ENCODE assay signal across 16 mouse cellular contexts in the genomic region with DNA sequence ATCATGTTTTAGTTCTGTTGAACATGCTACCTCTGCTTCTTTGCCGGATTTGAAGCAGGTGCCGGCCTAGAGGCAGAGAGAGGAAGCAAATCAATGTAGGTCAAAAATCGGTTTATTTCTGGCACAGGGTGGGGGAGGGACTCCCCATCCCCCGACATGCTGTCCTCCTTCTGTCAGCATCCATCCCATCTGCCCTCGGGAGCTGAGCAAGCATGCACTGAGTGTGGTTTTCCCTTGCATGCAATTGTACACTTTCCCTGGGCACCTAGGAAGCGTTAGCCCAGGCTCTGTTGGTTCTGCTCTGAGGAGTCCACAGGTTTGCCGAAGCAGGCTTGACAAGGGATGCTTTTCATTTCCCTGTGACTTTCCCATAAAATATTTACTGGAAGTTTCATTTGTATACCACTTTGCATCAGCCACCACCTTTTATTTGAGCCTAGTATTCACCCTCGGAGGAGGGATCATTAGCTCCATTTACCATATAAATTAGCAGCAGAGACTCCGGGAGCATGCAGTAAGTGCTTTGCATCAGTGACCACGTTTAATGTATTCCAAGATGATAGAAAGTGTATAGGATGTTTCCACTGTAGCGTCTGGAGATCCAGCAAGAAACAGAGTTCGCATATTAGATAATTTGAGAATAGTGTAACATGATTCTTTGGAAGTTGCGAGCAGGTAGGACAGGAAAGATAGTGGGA. TPM values are rescaled to one million over a fixed set of nuclear protein-coding genes. Genes with fewer than 3 reads are reported as not detected.
DNase-seq lines count a peak whose midpoint lies in the region; ATAC-seq lines count a peak whose summit lies in the region.
"Had no signal": no experiment of that assay in that cellular context is flagged by ENCODE, and none has a peak within 500 bp of the region (broad histone marks: within the 10 kb centered on the region; RNA-seq: fewer than 3 reads in every experiment).

No protein-coding gene starts in this region.

- no peak overlapping the region for H3K27ac ChIP-seq in intestine, embryonic 16.5 days (ENCODE audit: low read length)
- H3K27ac ChIP-seq: limb, embryonic 10.5 days; liver, embryonic 15.5 days had no signal

- H3K4me1 ChIP-seq in intestine, embryonic 16.5 days (ENCODE audit: control insufficient read depth, insufficient read depth, low read length), result no peaks in the 10 kb centered on the region
- H3K4me1 ChIP-seq: liver, embryonic 15.5 days had no signal

- H3K4me3 ChIP-seq in intestine, embryonic 16.5 days (ENCODE audit: low read length), result no peak overlapping the region
- H3K4me3 ChIP-seq: limb, embryonic 10.5 days; liver, embryonic 15.5 days had no signal

- no peaks in the 10 kb centered on the region for H3K36me3 ChIP-seq in intestine, embryonic 16.5 days (ENCODE audit: control insufficient read depth, insufficient read depth, low read length)
- H3K36me3 ChIP-seq: limb, embryonic 10.5 days; liver, embryonic 15.5 days had no signal

- ATAC-seq in intestine, embryonic 16.5 days, result no peak
- ATAC-seq: intestine, postnatal 0 days had no signal

- H3K9me3 ChIP-seq in intestine, embryonic 16.5 days (ENCODE audit: control insufficient read depth, low read length), result no peaks in the 10 kb centered on the region
- H3K9me3 ChIP-seq: limb, embryonic 10.5 days; liver, embryonic 15.5 days had no signal

- no peaks in the 10 kb centered on the region for H3K27me3 ChIP-seq in intestine, embryonic 16.5 days (replicated peaks; ENCODE audit: control insufficient read depth, insufficient read depth, low read length)
- H3K27me3 ChIP-seq: liver, embryonic 15.5 days had no signal

- DNase-seq in layer of hippocampus, adult 11-12 months (ENCODE audit: low spot score), result peak; percentile 12
- DNase-seq in layer of hippocampus, adult 9-10 months (ENCODE audit: low spot score), result no peak
- DNase-seq in cerebellum, adult 18-20 months, result peak; percentile 83 to 85
- DNase-seq in cerebellum, postnatal 36 days, result peak; percentile 83
- peak; percentile 14 to 18 for DNase-seq in layer of hippocampus, postnatal 36 days
- DNase-seq in left cerebral cortex, adult 9 months (ENCODE audit: low spot score in 2 of 2), result no peak
- no peak for DNase-seq in lung, postnatal 25 days (ENCODE audit: low spot score)
- DNase-seq: lung, postnatal 36 days; right cerebral cortex, adult 18-20 months had no signal

- H3K9ac ChIP-seq in intestine, embryonic 16.5 days (ENCODE audit: low read depth, low read length), result no peak overlapping the region
- H3K9ac ChIP-seq: liver, embryonic 15.5 days had no signal

- no peak overlapping the region for H3K4me2 ChIP-seq in intestine, embryonic 16.5 days (ENCODE audit: low read depth, low read length)
- H3K4me2 ChIP-seq: liver, embryonic 15.5 days had no signal

- 73% methylated on average over 13 of the region's 13 CpGs for WGBS in intestine, embryonic 16.5 days

RNA-seq across cellular contexts. Expression of a gene that starts 14.2 kb away (rescaled TPM):
- not detected for total RNA-seq in layer of hippocampus, postnatal 36 days (2021)
- polyA plus RNA-seq in intestine, embryonic 16.5 days (2015; fragmentation: Nextera tagmentation; extraction: Ambion mirVana), result 0.28 and 0.57 TPM in 2 replicates
- total RNA-seq: gastrocnemius, postnatal 4 days; layer of hippocampus, adult 18-20 months had no signal
- polyA plus RNA-seq: embryonic facial prominence, embryonic 11.5 days; liver, embryonic 15.5 days had no signal

Comparison
In these comparisons a context has a peak if more than half of its experiments do, and no peak if none do; other contexts are left out.
1. DNase-seq: peak in layer of hippocampus, adult 11-12 months (single experiment), cerebellum, adult 18-20 months (2 of 2), cerebellum, postnatal 36 days (2 of 2) and layer of hippocampus, postnatal 36 days (2 of 2); none in layer of hippocampus, adult 9-10 months (single experiment), left cerebral cortex, adult 9 months (0 of 2) and lung, postnatal 25 days (single experiment).